Mouse (Mus musculus) frontal cortex, postnatal 25 days (tissue): ENCODE measurements at regions not wholly inside any gene's neighbourhood (a gene's known extent, or its start where the extent isn't known, plus 50 kb on each side); places are given as distances from the start of the nearest gene placed in this dataset.

ENCODE experiments used
- DNase-seq, 2 experiments: peaks; one replicate each; pipeline ENCODE4 v3.0.0; 2022; ENCODE audit warnings: low spot score in 2 of 2

GRCm38 (mm10) chr5:77487837-77488827, 80.3 kb upstream of the Igfbp7 start:
- DNase-seq = no peak

GRCm38 (mm10) chr5:77483053-77483717, 75.3 kb upstream of the Igfbp7 start:
- no peak for DNase-seq

- DNase-seq = no peak
Observed at GRCm38 (mm10) chr5:77481811-77482210, 74.0 kb upstream of the Igfbp7 start.

GRCm38 (mm10) chr5:77477794-77478193, 70.0 kb upstream of the Igfbp7 start:
- DNase-seq = no peak

- DNase-seq = no peak
Observed at GRCm38 (mm10) chr5:77473896-77474486, 66.2 kb upstream of the Igfbp7 start.

GRCm38 (mm10) chr5:77469236-77469766, 61.5 kb upstream of the Igfbp7 start:
- DNase-seq = no peak

GRCm38 (mm10) chr5:77468467-77468866, 60.6 kb upstream of the Igfbp7 start:
- DNase-seq = peak; percentile 38 to 48

GRCm38 (mm10) chr5:77464851-77465548, 57.2 kb upstream of the Igfbp7 start:
- DNase-seq = peak; percentile 42 to 47

GRCm38 (mm10) chr5:77459896-77460717, 52.3 kb upstream of the Igfbp7 start:
- DNase-seq = peak; percentile 99
